Mouse (Mus musculus) layer of hippocampus, adult 8-10 months (tissue): ENCODE results near the gene Angptl4. TPM values are rescaled to one million over a fixed set of nuclear protein-coding genes. Genes with fewer than 3 reads are reported as not detected.
A peak's percentile ranks its signal among the peaks of the same experiment; 100 is the strongest.
"Not testable (repeated sequence)": the region's sequence is repeated elsewhere in the genome, so short reads cannot be mapped to it uniquely, and the experiment has no call there.

Experiments used
- DNase-seq, 2 experiments: peaks; one replicate each; pipeline ENCODE4 v3.0.0; 2022; ENCODE audit warnings: low spot score in 2 of 2
- total RNA-seq, 4 experiments: library from RNA; stranded (reverse); gene quantifications; 2 replicates each; pipeline ENCODE4 v1.2.4; 2022

Gene Angptl4
- 1 to 10 TPM; 1.7 to 3.0 (median 2.2) TPM for total RNA-seq

DNA sequence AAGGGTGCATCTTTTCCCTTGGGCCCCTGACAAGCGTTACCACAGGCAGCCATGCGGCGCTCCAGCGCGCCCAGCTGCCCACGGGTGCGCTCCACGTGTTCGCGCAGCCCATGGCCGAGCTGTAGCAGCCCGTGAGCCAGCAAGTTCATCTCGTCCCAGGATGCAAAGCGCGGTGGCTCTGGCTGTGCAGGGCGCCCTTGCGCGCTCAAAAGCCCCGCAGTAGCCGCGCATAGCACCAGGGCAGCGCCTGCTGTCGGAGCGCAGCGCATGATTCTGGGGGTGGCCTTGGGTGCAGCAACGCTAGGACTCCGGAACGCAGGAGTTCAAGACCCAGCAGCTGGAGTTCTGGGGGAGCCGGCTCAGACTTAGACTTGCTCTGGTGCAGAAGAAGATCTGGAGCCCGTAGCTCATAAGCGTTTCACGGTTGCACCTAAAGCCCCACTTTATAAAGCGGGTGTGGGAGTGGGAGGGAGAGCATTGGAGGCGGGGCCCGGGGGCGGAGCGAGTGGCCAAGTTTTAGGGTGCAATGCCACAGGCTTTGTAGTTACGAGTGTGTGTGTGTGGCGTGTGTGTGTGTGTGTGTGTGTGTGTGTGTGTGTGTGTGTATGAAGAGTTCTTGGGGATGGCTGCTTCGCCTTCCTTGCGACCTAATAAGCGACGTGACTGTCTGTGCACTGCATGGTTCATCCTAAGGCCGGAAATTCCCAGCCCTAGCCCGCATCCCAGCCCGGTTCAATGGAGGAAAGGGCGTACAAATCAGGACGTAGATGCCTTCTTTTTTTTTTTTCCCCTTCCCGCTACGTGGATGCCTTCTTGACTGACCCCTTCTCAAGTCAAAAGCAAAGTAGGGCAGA is at the start of gene Angptl4:
Gene Angptl4 (minus strand): TSS at position 707 of the 854 bp plus-strand sequence.
- DNase-seq = peak; percentile 31 to 42

GRCm38 (mm10) chr17:33829561-33829960 is 47.9 kb upstream of the Angptl4 start:
- no peak for DNase-seq

- DNase-seq = no peak
Measured at GRCm38 (mm10) chr17:33828892-33829291, 47.3 kb upstream of the Angptl4 start.

DNA sequence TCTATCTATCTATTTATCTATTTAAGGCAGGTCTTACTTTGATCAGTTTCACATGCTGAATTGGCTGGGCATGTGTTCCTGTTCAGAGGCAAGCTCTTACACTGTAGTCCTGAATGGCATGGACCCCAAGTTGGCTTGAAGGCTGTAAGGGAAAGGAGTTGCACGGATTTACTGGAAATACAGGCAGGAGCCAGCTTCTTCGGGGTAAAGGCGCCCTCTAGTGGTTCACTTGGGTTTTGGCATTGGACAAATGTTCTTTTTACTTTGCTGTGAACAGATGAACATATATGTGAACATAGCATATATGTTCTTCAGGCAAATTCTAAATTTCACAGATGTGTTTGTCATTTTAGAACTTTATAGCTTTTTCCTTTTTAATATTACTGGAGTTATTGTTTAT is 45.2 kb upstream of the Angptl4 start:
- DNase-seq = peak; percentile 49 to 69

DNA sequence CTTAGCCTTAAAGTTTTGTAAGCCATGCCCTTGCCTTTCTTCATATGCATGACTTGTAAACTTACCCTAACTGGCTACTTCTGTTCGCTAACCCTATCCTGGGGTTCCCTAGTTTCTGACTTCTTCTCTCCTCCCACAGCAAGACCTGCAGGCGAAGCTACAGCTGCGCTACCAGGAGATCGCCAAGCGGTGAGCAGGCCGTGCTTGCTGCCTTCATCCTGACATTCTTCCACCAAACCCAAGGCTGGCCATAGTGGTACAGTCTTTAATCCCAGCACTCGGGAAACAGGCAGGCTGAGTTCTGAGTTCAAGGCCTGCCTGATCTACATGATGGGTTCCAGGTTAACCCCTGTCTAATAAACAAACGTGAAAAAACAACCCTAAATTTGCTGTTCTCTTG is 43.8 kb upstream of the Angptl4 start:
- DNase-seq = no peak

DNA sequence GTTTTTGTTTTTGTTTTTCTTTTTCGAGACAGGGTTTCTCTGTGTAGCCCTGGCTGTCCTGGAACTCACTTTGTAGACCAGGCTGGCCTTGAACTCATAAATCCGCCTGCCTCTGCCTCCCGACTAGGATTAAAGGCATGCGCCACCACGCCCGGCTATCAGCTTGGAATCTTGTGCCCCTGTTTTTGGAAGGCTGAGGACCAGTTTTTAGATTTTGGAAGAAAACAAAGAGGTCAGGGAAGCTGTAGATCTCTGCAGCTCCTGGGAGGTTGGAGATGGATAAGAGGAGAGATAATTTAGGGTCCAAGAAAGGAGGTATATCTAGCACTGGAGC is 43.3 kb upstream of the Angptl4 start:
- not testable (repeated sequence) for DNase-seq

DNA sequence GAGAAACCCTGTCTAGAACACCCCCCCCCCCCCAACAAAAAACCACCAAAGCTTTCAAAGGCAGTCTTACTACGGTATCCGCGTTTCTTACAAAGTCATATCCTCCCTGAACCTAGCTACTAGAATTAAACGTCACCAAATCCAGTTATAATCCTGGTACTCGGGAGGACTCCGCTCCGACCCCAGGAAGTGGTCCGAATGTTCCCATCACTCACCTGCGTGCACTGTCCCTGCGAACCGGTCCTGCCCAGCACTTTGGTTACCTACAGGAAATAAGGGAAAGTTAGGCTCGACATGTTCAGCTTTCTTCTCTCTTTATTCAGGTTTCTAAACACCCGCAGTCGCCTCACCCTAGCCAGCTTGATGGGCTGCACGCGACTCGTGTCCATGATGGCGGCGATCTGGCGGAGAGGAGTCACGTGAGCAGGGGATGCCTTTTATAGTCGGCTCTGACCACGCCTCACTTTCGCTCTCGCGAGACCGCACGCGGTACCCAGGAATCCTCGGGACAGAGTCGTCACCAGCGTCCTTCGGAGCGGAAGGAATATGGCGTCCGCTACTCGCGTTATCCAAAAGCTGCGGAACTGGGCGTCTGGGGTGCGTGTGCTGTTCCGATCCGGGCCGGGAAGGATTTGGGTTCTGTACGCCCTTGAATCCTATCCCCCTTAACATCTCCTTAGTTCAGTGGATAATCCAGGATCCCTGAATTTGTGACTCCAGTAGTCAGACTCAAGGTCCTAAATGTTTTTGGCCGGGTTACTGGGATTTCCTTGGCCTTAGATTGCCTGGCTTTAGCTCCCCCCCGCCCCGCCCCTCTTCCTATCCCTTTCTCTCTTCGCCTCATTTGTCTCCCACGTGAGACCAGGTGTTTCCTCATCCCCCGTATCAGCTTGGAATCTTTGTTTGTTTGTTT is 42.7 kb upstream of the Angptl4 start, which contains the start of the genes Rps28 and Ndufa7:
Gene Rps28 (minus strand): TSS at position 479 of the 913 bp plus-strand sequence.
Gene Ndufa7 (plus strand): TSS at position 489 of the 913 bp plus-strand sequence.
- DNase-seq = peak; percentile 97 to 99

DNA sequence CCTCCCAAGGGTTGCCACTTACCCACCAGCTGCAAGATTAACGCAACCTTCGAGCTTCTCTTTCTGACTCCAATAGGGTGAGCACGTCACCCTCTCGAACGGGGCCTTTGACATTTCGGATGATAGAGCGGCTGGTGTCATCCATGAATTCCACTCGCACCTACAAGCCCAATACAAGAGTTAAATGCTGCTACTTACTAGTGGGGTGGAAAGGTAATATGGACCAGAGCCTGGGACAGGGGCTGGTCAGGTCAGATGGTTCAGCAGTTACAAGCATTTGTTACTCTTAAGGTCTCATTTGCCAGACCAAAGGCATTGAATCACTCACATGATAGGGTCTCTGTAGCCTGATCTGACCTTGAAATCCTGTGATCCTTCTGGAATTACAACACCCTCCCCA is 41.5 kb upstream of the Angptl4 start:
- not testable (repeated sequence) for DNase-seq

DNA sequence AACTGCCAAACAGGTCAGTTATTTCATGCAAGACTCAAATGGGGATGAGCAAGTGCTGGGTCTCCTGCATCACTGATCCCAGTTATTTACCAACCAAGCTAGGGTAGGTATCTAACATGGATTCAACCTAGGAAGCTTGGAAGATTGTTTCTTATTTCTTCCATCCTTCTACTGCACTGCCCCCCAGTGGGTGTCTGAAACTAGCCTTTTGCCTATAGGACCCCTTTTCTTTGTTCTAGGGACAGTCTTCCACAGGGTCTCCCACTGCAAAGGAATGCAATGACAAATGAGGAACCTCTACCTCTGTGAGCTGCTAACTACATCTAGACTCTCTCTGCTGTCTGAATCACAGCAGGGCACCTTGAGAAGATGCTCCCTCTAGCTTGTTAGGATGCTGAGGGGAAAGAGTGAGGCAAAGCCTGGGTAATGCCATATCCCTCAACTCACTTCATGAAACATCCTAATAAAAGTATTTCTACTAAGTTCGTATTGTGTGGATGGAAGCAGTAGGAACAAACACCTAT is 40.9 kb upstream of the Angptl4 start:
- no peak for DNase-seq

- DNase-seq = no peak
Measured at GRCm38 (mm10) chr17:33817969-33818643, 36.5 kb upstream of the Angptl4 start.

DNA sequence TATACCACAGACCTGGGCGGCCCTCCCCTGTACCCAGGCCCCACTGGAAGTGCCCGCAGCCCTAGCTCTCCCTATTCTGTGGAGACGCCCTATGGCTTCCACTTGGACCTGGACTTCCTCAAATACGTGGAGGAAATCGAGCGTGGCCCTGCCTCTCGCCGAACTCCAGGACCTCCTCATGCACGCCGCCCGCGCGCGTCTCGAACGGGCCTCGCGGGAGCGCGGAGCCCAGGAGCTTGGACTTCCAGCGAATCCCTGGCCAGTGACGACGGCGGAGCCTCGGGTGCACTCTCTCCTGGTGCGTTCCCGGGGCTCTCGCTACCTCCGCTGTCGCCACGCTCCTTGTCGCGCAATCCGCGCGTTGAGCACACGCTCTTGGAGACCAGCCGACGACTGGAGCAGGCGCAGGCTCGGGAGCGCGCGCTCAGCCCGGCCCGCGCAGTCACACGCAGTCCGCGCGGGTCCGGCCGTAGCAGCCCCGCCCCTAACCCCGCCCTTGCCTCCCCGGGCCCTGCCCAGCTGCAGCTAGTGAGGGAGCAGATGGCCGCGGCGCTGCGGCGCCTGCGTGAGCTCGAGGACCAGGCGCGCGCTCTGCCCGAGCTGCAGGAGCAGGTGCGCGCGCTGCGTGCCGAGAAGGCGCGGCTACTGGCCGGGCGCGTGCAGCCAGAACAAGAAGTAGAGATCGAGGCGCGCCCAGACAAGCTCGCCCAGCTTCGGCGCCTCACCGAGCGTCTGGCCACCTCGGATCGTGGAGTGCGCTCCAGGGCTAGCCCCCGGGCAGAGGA is 35.7 kb upstream of the Angptl4 start:
- peak; percentile 83 to 89 for DNase-seq

- no peak for DNase-seq
Measured at GRCm38 (mm10) chr17:33816612-33817011, 35.0 kb upstream of the Angptl4 start.

DNA sequence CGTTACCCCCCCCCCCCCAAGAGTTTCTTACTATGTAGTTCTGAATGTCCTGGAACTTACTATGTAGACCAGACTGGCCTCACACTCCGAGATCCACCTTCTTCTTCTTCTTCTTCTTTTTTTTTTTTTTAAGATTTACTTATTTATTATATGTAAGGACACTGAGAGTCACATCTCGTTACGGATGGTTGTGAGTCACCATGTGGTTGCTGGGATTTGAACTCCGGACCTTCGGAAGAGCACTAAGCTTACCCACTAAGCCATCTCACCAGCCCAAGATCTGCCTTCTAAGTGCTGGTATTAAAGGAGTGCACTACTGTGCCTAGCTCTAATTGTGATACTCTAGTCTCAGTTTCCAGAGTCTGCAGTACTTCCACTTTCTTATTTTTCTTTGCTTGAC is 33.8 kb upstream of the Angptl4 start:
- no peak for DNase-seq

GRCm38 (mm10) chr17:33812990-33813389 is 31.4 kb upstream of the Angptl4 start:
- no peak for DNase-seq

DNA sequence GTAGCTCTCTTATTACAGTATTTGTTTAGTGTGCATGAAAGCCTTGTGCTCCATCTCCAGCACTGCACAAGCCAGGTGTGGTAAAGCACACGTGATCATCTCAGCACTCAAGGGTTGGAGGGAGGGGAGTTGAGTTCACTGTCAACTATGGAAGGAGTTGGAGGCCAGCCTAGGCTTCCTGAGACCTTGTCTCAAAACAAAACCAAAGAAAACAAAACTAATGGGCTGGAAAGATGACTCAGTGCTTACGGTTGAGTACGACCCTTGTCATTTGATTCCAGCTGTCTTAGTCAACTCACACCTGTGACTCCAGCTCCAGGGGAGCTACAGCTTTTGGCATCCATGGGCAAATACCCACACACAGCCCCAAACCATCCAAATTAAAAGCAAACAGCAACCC is 30.8 kb upstream of the Angptl4 start:
- DNase-seq = no peak

- no peak for DNase-seq
Measured at GRCm38 (mm10) chr17:33811142-33811516, 29.5 kb upstream of the Angptl4 start.

GRCm38 (mm10) chr17:33810334-33811141 is 28.9 kb upstream of the Angptl4 start, which contains the start of gene Kank3:
TSS of gene Kank3 (plus strand) at chr17:33810519.
- peak; percentile 88 to 93 for DNase-seq

DNA sequence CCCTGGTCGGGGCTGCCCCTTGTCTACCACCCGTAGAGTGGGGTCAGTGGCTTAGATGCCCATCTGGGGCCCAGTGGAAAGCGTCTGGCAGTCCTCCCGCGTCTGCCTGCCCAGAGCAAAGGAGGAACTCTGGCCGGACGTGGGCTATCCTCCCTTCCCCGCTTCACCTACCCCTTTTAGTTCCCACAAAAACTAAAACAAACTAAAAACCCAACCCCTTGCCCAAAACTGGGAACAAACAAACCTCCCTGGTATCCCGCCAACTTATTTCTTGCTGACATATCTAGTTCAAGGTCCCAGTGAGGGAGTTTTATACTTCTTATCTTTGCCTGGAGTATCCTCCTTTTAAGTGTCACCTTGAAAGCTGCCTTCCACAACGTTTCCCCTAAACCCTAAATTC is 26.6 kb upstream of the Angptl4 start:
- DNase-seq = no peak

GRCm38 (mm10) chr17:33807181-33807888 is 25.7 kb upstream of the Angptl4 start:
- no peak for DNase-seq
